Mouse (Mus musculus) thymus, adult 18-20 months (tissue): ENCODE measurements around the gene Cant1.
"Not testable (repeated sequence)": the region's sequence is repeated elsewhere in the genome, so short reads cannot be mapped to it uniquely, and the experiment has no call there.

Experiments
- DNase-seq, 2 experiments: peaks; one replicate each; pipeline ENCODE4 v3.0.0; 2022; ENCODE audit warnings: mixed read lengths in 2 of 2

Gene Cant1

GRCm38 (mm10) chr11:118406521-118406920 lies 12.4 kb downstream of the Cant1 start:
- no peak for DNase-seq

- no peak for DNase-seq
Measured at GRCm38 (mm10) chr11:118405311-118405710, 13.6 kb downstream of the Cant1 start.

- DNase-seq: peak in 1 of 2 experiments; percentile 1
Measured at GRCm38 (mm10) chr11:118403951-118404899, 14.7 kb downstream of the Cant1 start.

- DNase-seq: no peak
Measured at GRCm38 (mm10) chr11:118403183-118403582, 15.7 kb downstream of the Cant1 start.

GRCm38 (mm10) chr11:118401760-118402280 lies 17.1 kb downstream of the Cant1 start, which contains the start of gene Lgals3bp:
TSS of gene Lgals3bp (minus strand) at chr11:118402092.
- DNase-seq: peak; percentile 51 to 68

- DNase-seq: peak in 1 of 2 experiments; percentile 3
Measured at GRCm38 (mm10) chr11:118401195-118401594, 17.7 kb downstream of the Cant1 start.

GRCm38 (mm10) chr11:118400566-118400936 lies 18.3 kb downstream of the Cant1 start:
- DNase-seq: peak in 1 of 2 experiments; percentile 1

GRCm38 (mm10) chr11:118399891-118400565 lies 18.9 kb downstream of the Cant1 start:
- peak in 1 of 2 experiments; percentile 1 for DNase-seq

- DNase-seq: no peak
Measured at GRCm38 (mm10) chr11:118397806-118398530, 20.9 kb downstream of the Cant1 start.

GRCm38 (mm10) chr11:118394538-118394937 lies 24.3 kb downstream of the Cant1 start:
- DNase-seq: no peak

- no peak for DNase-seq
Measured at GRCm38 (mm10) chr11:118393991-118394390, 24.9 kb downstream of the Cant1 start.

- DNase-seq: not testable (repeated sequence)
Measured at GRCm38 (mm10) chr11:118387816-118388215, 31.1 kb downstream of the Cant1 start.

GRCm38 (mm10) chr11:118379251-118380009 lies 39.5 kb downstream of the Cant1 start:
- DNase-seq: peak; percentile 54 to 59

- DNase-seq: no peak
Measured at GRCm38 (mm10) chr11:118378656-118379055, 40.2 kb downstream of the Cant1 start.

- DNase-seq: not testable (repeated sequence)
Measured at GRCm38 (mm10) chr11:118376323-118376722, 42.6 kb downstream of the Cant1 start.

GRCm38 (mm10) chr11:118375881-118376280 lies 43.0 kb downstream of the Cant1 start:
- no peak for DNase-seq

- no peak for DNase-seq
Measured at GRCm38 (mm10) chr11:118375461-118375860, 43.4 kb downstream of the Cant1 start.

GRCm38 (mm10) chr11:118375006-118375405 lies 43.9 kb downstream of the Cant1 start:
- no peak for DNase-seq

- DNase-seq: no peak
Measured at GRCm38 (mm10) chr11:118374506-118374905, 44.4 kb downstream of the Cant1 start.

GRCm38 (mm10) chr11:118372641-118373040 lies 46.2 kb downstream of the Cant1 start:
- no peak for DNase-seq

- DNase-seq: no peak
Measured at GRCm38 (mm10) chr11:118371876-118372275, 47.0 kb downstream of the Cant1 start.

- DNase-seq: no peak
Measured at GRCm38 (mm10) chr11:118369657-118370056, 49.2 kb downstream of the Cant1 start.
